Mouse (Mus musculus) forebrain, embryonic 14.5 days (tissue): ENCODE results near the gene Gm5416. TPM values are rescaled to one million over a fixed set of nuclear protein-coding genes. Genes with fewer than 3 reads are reported as not detected.
"Not testable (repeated sequence)": the region's sequence is repeated elsewhere in the genome, so short reads cannot be mapped to it uniquely, and the experiment has no call there.

Source experiments
- ATAC-seq: fragments of 200-750 bp; cut with Nextera tagmentation; 2 replicates; pipeline ENCODE4 v1.8.0; 2017; ENCODE audit warnings: mild to moderate bottlenecking, moderate library complexity
- DNase-seq: peaks from one replicate; pipeline ENCODE4 v3.0.0-alpha.2; 2015; ENCODE audit warnings: low spot score
- H3K27ac ChIP-seq: fragments of 300-500 bp; sonication (generic); 2 replicates; pipeline ENCODE4 v1.5.1; 2014; ENCODE audit warnings: low read depth, mild to moderate bottlenecking, control low read depth, low read length, moderate library complexity
- H3K27me3 ChIP-seq: fragments of 300-500 bp; sonication (generic); replicated peaks from 2 replicates; pipeline ENCODE4 v1.6.1; 2014; ENCODE audit warnings: low read length, control low read depth, mixed read lengths; ENCODE audit not compliant: control insufficient read depth, insufficient read depth
- H3K36me3 ChIP-seq: fragments of 300-500 bp; sonication (generic); 2 replicates; pipeline ENCODE4 v1.6.1; 2014; ENCODE audit warnings: low read length, control low read depth; ENCODE audit not compliant: control insufficient read depth, insufficient read depth
- H3K4me1 ChIP-seq: fragments of 300-500 bp; sonication (generic); 2 replicates; pipeline ENCODE4 v1.6.1; 2014; ENCODE audit warnings: antibody characterized with exemption, low read length, control low read depth; ENCODE audit not compliant: control insufficient read depth, insufficient read depth
- H3K4me2 ChIP-seq: fragments of 300-500 bp; sonication (generic); 2 replicates; pipeline ENCODE4 v1.6.1; 2014; ENCODE audit warnings: mild to moderate bottlenecking, control low read depth, low read length
- H3K4me3 ChIP-seq: fragments of 300-500 bp; sonication (generic); 2 replicates; pipeline ENCODE4 v1.5.1; 2014; ENCODE audit warnings: low read depth, low read length, control low read depth
- H3K9ac ChIP-seq: fragments of 300-500 bp; sonication (generic); 2 replicates; pipeline ENCODE4 v1.6.1; 2014; ENCODE audit warnings: mild to moderate bottlenecking, low read length, control low read depth, moderate library complexity
- H3K9me3 ChIP-seq: fragments of 300-500 bp; sonication (generic); replicated peaks from 2 replicates; pipeline ENCODE4 v1.6.1; 2016; ENCODE audit warnings: low read length, control low read depth, mixed read lengths; ENCODE audit not compliant: control insufficient read depth
- WGBS: fragments of 180-500 bp; shearing (Covaris S2); extraction: QIAGEN DNeasy Blood & Tissue Kit; methylation state at CpG from one replicate; pipeline ENCODE4 v1.1.7; 2014; 5-methylcytosine and 5-hydroxymethylcytosine counted together
- polyA plus RNA-seq: library from polyadenylated mRNA; unstranded; fragments of >200 nt; fragmentation: Nextera tagmentation; extraction: Ambion mirVana; gene quantifications from 2 replicates; pipeline ENCODE4 v1.2.1, GENCODE M21; 2014

Gm5416 gene
- polyA plus RNA-seq: not detected in 2 replicates

- H3K9ac ChIP-seq: no peak within 1 kb of the TSS
- H3K4me1 ChIP-seq: no peaks in the 10 kb centered on the region
- WGBS: 84% methylated on average over 2 of the region's 2 CpGs
- ATAC-seq: no peak
- H3K27ac ChIP-seq: no peak within 1 kb of the TSS
- no peak within 1 kb of the TSS for H3K4me2 ChIP-seq
- H3K4me3 ChIP-seq: no peak within 1 kb of the TSS
- H3K27me3 ChIP-seq: no peaks in the 10 kb centered on the region
- H3K9me3 ChIP-seq: no peaks in the 10 kb centered on the region
- no peaks in the 10 kb centered on the region for H3K36me3 ChIP-seq
- DNase-seq: no peak
These were observed at the start of gene Gm5416 for GRCm38 (mm10) chr16:36209967-36210453. Gm5416 (plus strand) TSS chr16:36210403.

GRCm38 (mm10) chr16:36167841-36168240 lies 42.4 kb upstream of the Gm5416 start:
- not testable (repeated sequence) for H3K9me3 ChIP-seq, H3K4me2 ChIP-seq, H3K27me3 ChIP-seq, H3K27ac ChIP-seq, H3K36me3 ChIP-seq, H3K9ac ChIP-seq, DNase-seq, H3K4me1 ChIP-seq, H3K4me3 ChIP-seq, ATAC-seq
- 82% methylated on average over 9 of the region's 10 CpGs for WGBS

- no peak overlapping the region for H3K4me3 ChIP-seq
- no peaks in the 10 kb centered on the region for H3K4me1 ChIP-seq
- no peaks in the 10 kb centered on the region for H3K9me3 ChIP-seq
- H3K36me3 ChIP-seq: no peaks in the 10 kb centered on the region
- H3K9ac ChIP-seq: no peak overlapping the region
- ATAC-seq (no peak), DNase-seq (no peak)
- no peaks in the 10 kb centered on the region for H3K27me3 ChIP-seq
- H3K4me2 ChIP-seq: no peak overlapping the region
- no peak overlapping the region for H3K27ac ChIP-seq
These were observed 34.1 kb upstream of the Gm5416 start for GRCm38 (mm10) chr16:36176108-36176507.

- H3K4me2 ChIP-seq: no peak overlapping the region
These were observed 30.3 kb upstream of the Gm5416 start for GRCm38 (mm10) chr16:36179910-36180309.

GRCm38 (mm10) chr16:36183912-36184311 lies 26.3 kb upstream of the Gm5416 start, which contains the start of gene Gm5483:
Gm5483 (plus strand) TSS chr16:36184212.
- not testable (repeated sequence) for DNase-seq, H3K4me1 ChIP-seq, ATAC-seq, H3K27me3 ChIP-seq, H3K9ac ChIP-seq, H3K36me3 ChIP-seq, H3K9me3 ChIP-seq, H3K4me3 ChIP-seq, H3K27ac ChIP-seq, H3K4me2 ChIP-seq
- WGBS: 87% methylated on average over 4 of the region's 4 CpGs

More at GRCm38 (mm10) chr16:36179910-36180309, 30.3 kb upstream of the Gm5416 start:
- no peaks in the 10 kb centered on the region for H3K27me3 ChIP-seq
- no peak overlapping the region for H3K27ac ChIP-seq
- WGBS: 85% methylated on average over 2 of the region's 2 CpGs
- no peak for DNase-seq
- no peaks in the 10 kb centered on the region for H3K4me1 ChIP-seq
- no peak for ATAC-seq
- no peak overlapping the region for H3K4me3 ChIP-seq
- H3K9ac ChIP-seq: no peak overlapping the region
- H3K9me3 ChIP-seq: no peaks in the 10 kb centered on the region
- H3K36me3 ChIP-seq: no peaks in the 10 kb centered on the region

- 52% methylated on average over 19 of the region's 19 CpGs for WGBS
- Histone ChIP-seq H3K36me3 (no peaks in the 10 kb centered on the region), H3K4me3 (no peak overlapping the region), H3K27me3 (no peaks in the 10 kb centered on the region), H3K4me2 (0 out of 2 replicates have a peak overlapping the region, but pooled peaks have one; percentile 14), H3K9me3 (no peaks in the 10 kb centered on the region), H3K27ac (no peak overlapping the region), H3K4me1 (no peaks in the 10 kb centered on the region), H3K9ac (no peak overlapping the region)
- DNase-seq: no peak
- no peak for ATAC-seq
These were observed 11.0 kb upstream of the Gm5416 start for GRCm38 (mm10) chr16:36199226-36199625.

DNA sequence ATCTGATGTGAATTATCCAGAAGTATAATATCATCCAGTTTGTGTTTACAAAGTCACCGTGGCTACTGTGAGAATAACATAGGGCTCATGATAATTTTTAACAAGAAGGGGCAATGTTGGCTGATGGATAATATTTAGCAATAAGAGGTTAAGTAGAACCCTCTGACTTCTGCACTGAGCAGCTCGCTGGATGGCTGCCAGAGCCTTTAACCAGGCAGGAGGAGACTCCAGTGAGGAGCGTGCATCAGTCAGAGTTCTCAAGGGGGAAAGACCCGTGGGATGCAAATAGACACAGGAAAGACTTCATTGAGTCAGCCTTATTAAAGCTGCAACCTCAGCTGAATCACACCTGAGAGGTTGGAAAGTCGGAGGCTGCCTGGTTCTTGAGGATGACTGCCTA lies 6.4 kb upstream of the Gm5416 start:
- ATAC-seq: no peak

DNA sequence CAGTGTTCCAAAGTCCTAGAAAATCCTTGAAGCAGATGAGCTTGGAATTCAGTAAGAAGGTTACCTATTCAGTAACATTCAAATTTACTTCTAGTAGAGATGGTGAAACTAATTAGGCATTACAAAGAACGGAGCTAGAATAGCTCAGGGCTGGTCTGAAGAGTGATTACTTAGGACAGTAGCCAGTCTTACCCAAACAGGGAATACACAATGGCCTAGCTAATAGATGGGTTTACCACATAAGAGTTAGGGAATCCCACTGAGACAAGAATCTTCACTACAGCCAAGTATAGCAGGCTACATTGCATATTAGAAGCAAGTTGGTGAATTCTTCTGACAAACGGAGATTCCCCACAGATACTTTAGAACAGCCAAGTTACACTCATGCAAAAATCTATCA lies 4.5 kb upstream of the Gm5416 start:
- DNase-seq, H3K9ac ChIP-seq, H3K27me3 ChIP-seq, H3K9me3 ChIP-seq, H3K4me2 ChIP-seq, H3K4me1 ChIP-seq, ATAC-seq, H3K36me3 ChIP-seq, H3K4me3 ChIP-seq, H3K27ac ChIP-seq: not testable (repeated sequence)
- 43% methylated on average over 2 of the region's 2 CpGs for WGBS

More for the DNA sequence above, 6.4 kb upstream of the Gm5416 start:
- H3K36me3 ChIP-seq: no peaks in the 10 kb centered on the region
- no peak overlapping the region for H3K4me3 ChIP-seq
- H3K4me2 ChIP-seq: no peak overlapping the region
- no peaks in the 10 kb centered on the region for H3K4me1 ChIP-seq
- no peaks in the 10 kb centered on the region for H3K27me3 ChIP-seq
- H3K27ac ChIP-seq: no peak overlapping the region
- H3K9ac ChIP-seq: no peak overlapping the region
- no peak for DNase-seq
- H3K9me3 ChIP-seq: no peaks in the 10 kb centered on the region
- WGBS: 81% methylated on average over 5 of the region's 5 CpGs

DNA sequence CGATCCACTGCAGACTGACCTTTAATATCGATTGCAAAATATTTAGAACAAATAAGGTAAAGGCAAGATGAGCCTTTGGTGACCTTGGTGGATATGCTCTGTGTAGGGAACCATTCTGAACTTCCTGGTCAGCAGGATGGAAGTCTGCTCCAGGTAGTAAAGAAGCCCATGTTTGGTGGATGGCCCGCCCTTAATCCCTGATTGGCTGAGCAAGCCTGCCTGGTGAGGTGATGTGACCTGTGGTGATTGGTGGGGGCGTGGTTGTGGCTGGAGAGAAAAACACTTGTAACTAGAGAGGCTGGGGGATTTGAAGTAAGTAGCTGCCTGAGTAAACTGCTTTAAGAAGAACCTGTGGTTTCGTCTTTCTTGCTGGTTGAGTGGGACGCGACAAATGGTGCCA lies 11.0 kb downstream of the Gm5416 start, which contains the start of gene 2010005H15Rik:
TSS of gene 2010005H15Rik (plus strand) at position 301 of the 400 bp plus-strand sequence.
- ATAC-seq, H3K4me3 ChIP-seq, H3K4me2 ChIP-seq, H3K36me3 ChIP-seq, H3K9ac ChIP-seq, H3K4me1 ChIP-seq, H3K27me3 ChIP-seq, H3K27ac ChIP-seq, H3K9me3 ChIP-seq, DNase-seq: not testable (repeated sequence)
- WGBS: 93% methylated on average over 7 of the region's 7 CpGs
